Mouse (Mus musculus): ENCODE data around the gene Runx1. TPM values are rescaled to one million over a fixed set of nuclear protein-coding genes. Genes with fewer than 3 reads are reported as not detected.

Runx1 gene
- polyA plus RNA-seq, 1 experiment from 2014 or later, result 0.59 TPM

GRCm38 (mm10) chr16:92616839-92617238 is 209.1 kb downstream of the Runx1 start:
- H3K4me2 ChIP-seq (ENCODE audit: low read depth, low read length), result no peak overlapping the region
- WGBS, result 90% methylated on average over 2 of the region's 2 CpGs
- no peak overlapping the region for H3K9ac ChIP-seq (replicated peaks; ENCODE audit: low read depth, low read length)
- H3K4me3 ChIP-seq (ENCODE audit: low read depth, low read length), result no peak overlapping the region
- no peak overlapping the region for H3K27ac ChIP-seq (ENCODE audit: low read depth, low read length)
- ATAC-seq (ENCODE audit: low read depth), result no peak
- H3K27me3 ChIP-seq (ENCODE audit: control insufficient read depth, insufficient read depth, low read length), result no peaks in the 10 kb centered on the region
- H3K36me3 ChIP-seq (ENCODE audit: control insufficient read depth, insufficient read depth, low read length), result no peaks in the 10 kb centered on the region
- no peaks in the 10 kb centered on the region for H3K4me1 ChIP-seq (ENCODE audit: control insufficient read depth, insufficient read depth, low read length)
- H3K9me3 ChIP-seq (ENCODE audit: control insufficient read depth, low read length), result no peaks in the 10 kb centered on the region

DNA sequence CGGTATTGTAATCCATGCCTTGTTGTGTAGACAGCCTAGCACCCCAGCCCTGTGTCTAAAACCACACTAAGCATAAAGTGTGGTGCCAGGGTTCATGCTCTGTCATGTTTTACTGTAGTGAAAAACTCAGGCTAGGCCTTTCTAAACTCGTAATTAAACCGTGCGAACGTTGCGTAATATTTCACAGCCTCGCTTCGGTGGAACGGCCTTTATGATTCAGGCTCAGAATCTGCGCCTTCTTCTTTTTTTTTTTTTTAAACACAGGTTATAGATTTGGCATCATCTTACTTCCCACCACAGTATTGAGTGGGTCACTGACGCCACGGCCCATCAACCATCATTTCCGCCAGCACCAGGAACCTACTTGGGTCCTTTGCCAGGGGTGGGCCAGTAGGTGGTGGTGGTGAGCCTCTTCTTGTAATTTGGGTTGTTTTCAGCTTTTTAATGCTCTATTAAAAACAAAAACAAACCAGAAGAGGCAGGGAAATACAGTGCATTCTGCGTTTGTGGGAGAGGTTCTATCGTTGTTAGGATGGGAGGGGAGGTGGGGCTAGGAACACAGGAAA is 210.6 kb downstream of the Runx1 start:
- H3K9me3 ChIP-seq (ENCODE audit: control insufficient read depth, low read length), result no peaks in the 10 kb centered on the region
- H3K27ac ChIP-seq (ENCODE audit: low read depth, low read length), result no peak overlapping the region
- 92% methylated on average over 15 of the region's 15 CpGs for WGBS
- no peaks in the 10 kb centered on the region for H3K36me3 ChIP-seq (ENCODE audit: control insufficient read depth, insufficient read depth, low read length)
- no peak for ATAC-seq (ENCODE audit: low read depth)
- H3K4me2 ChIP-seq (ENCODE audit: low read depth, low read length), result no peak overlapping the region
- no peaks in the 10 kb centered on the region for H3K4me1 ChIP-seq (ENCODE audit: control insufficient read depth, insufficient read depth, low read length)
- no peak overlapping the region for H3K9ac ChIP-seq (replicated peaks; ENCODE audit: low read depth, low read length)
- no peaks in the 10 kb centered on the region for H3K27me3 ChIP-seq (ENCODE audit: control insufficient read depth, insufficient read depth, low read length)
- H3K4me3 ChIP-seq (ENCODE audit: low read depth, low read length), result no peak overlapping the region

DNA sequence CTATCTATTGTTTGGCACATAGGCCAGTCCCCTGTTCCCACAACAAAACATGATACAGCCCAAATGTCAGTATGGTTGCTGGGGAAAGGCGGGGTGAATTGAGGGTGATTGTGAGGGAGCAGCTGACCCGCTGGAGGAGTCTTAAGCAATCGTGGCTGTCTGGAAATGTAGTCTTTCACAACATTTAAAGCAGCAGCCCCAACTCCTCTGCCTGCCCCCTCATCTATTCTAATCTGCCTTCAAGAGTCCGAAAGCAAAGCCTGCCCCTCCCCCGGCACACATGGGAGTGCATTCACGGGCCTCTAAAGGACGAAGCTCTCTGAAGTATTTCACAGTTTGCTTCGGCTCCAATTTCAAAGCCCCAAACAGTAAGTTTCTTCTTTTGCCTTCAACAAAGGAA is 213.4 kb downstream of the Runx1 start:
- H3K9me3 ChIP-seq (ENCODE audit: control insufficient read depth, low read length), result no peaks in the 10 kb centered on the region
- no peak overlapping the region for H3K27ac ChIP-seq (ENCODE audit: low read depth, low read length)
- no peaks in the 10 kb centered on the region for H3K4me1 ChIP-seq (ENCODE audit: control insufficient read depth, insufficient read depth, low read length)
- H3K27me3 ChIP-seq (ENCODE audit: control insufficient read depth, insufficient read depth, low read length), result no peaks in the 10 kb centered on the region
- H3K36me3 ChIP-seq (ENCODE audit: control insufficient read depth, insufficient read depth, low read length), result no peaks in the 10 kb centered on the region
- H3K9ac ChIP-seq (replicated peaks; ENCODE audit: low read depth, low read length), result no peak overlapping the region
- no peak overlapping the region for H3K4me3 ChIP-seq (ENCODE audit: low read depth, low read length)
- 35% methylated on average over 8 of the region's 8 CpGs for WGBS
- no peak overlapping the region for H3K4me2 ChIP-seq (ENCODE audit: low read depth, low read length)
- ATAC-seq (ENCODE audit: low read depth), result no peak

DNA sequence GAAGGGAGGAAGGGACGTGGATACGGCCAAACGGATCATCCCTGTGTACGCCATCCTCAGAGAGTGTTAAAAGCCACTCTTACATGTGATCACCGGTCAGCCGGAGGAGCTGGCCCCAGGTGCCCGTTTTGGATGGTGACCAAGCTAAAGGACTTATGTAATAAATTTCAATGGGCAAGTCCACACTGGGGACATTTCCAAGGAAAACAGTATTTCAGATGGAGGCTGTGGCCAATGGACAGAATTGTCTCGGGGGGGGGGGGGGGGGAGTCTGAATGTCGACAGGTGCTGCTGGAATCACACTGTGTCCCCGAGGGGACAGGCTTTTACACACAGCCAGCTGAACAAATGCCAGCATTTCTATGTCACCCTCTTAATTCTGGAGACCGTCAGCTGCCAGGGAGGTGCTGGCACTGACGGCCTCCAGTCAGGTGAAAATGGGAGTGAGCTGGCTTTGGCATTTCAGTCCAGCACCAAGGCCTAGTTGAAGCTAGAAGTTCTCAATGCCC is 214.3 kb downstream of the Runx1 start:
- H3K4me2 ChIP-seq (ENCODE audit: low read depth, low read length), result no peak overlapping the region
- no peaks in the 10 kb centered on the region for H3K27me3 ChIP-seq (ENCODE audit: control insufficient read depth, insufficient read depth, low read length)
- no peak overlapping the region for H3K4me3 ChIP-seq (ENCODE audit: low read depth, low read length)
- no peak overlapping the region for H3K27ac ChIP-seq (ENCODE audit: low read depth, low read length)
- H3K36me3 ChIP-seq (ENCODE audit: control insufficient read depth, insufficient read depth, low read length), result no peaks in the 10 kb centered on the region
- H3K4me1 ChIP-seq (ENCODE audit: control insufficient read depth, insufficient read depth, low read length), result no peaks in the 10 kb centered on the region
- no peaks in the 10 kb centered on the region for H3K9me3 ChIP-seq (ENCODE audit: control insufficient read depth, low read length)
- no peak for ATAC-seq (ENCODE audit: low read depth)
- WGBS, result 76% methylated on average over 11 of the region's 12 CpGs
- no peak overlapping the region for H3K9ac ChIP-seq (replicated peaks; ENCODE audit: low read depth, low read length)

DNA sequence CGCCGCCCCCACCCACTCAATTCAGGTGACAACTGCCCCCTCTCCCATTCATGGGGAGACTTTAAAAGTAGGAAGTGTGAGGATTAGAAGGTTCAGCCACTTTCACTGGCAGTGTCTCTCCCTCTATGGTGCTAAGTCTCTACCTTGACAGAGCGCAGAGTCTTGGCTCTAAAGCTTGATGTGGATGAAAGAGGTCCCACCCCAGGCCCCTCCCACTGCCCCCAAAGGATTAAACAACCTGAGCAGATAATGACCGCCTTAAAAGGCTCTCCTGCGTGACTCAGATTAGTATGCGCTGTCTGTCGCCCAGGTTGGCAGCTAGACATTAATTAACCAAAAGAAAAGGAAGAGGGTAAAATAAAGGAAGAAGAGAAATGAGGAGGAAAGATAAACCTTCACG is 215.5 kb downstream of the Runx1 start:
- no peak for ATAC-seq (ENCODE audit: low read depth)
- H3K4me2 ChIP-seq (ENCODE audit: low read depth, low read length), result no peak overlapping the region
- H3K27me3 ChIP-seq (ENCODE audit: control insufficient read depth, insufficient read depth, low read length), result no peaks in the 10 kb centered on the region
- H3K9ac ChIP-seq (replicated peaks; ENCODE audit: low read depth, low read length), result no peak overlapping the region
- no peak overlapping the region for H3K27ac ChIP-seq (ENCODE audit: low read depth, low read length)
- no peaks in the 10 kb centered on the region for H3K9me3 ChIP-seq (ENCODE audit: control insufficient read depth, low read length)
- WGBS, result 48% methylated on average over 8 of the region's 8 CpGs
- no peak overlapping the region for H3K4me3 ChIP-seq (ENCODE audit: low read depth, low read length)
- H3K36me3 ChIP-seq (ENCODE audit: control insufficient read depth, insufficient read depth, low read length), result no peaks in the 10 kb centered on the region
- H3K4me1 ChIP-seq (ENCODE audit: control insufficient read depth, insufficient read depth, low read length), result no peaks in the 10 kb centered on the region

- Histone ChIP-seq H3K27me3 (ENCODE audit: control insufficient read depth, insufficient read depth, low read length) (no peaks in the 10 kb centered on the region; the same call in 1 of the 2 replicates), H3K36me3 (ENCODE audit: control insufficient read depth, insufficient read depth, low read length) (no peaks in the 10 kb centered on the region), H3K4me3 (ENCODE audit: low read depth, low read length) (no peak overlapping the region), H3K9me3 (ENCODE audit: control insufficient read depth, low read length) (no peaks in the 10 kb centered on the region), H3K4me2 (ENCODE audit: low read depth, low read length) (no peak overlapping the region), H3K4me1 (ENCODE audit: control insufficient read depth, insufficient read depth, low read length) (no peaks in the 10 kb centered on the region), H3K9ac (replicated peaks; ENCODE audit: low read depth, low read length) (no peak overlapping the region), H3K27ac (ENCODE audit: low read depth, low read length) (no peak overlapping the region)
- ATAC-seq (ENCODE audit: low read depth), result no peak
- WGBS, result 39% methylated on average over 11 of the region's 11 CpGs
These were observed 216.3 kb downstream of the Runx1 start for GRCm38 (mm10) chr16:92609717-92610077.

- Histone ChIP-seq H3K27me3 (ENCODE audit: control insufficient read depth, insufficient read depth, low read length) (no peaks in the 10 kb centered on the region; the same call in 1 of the 2 replicates), H3K9ac (replicated peaks; ENCODE audit: low read depth, low read length) (no peak overlapping the region), H3K27ac (ENCODE audit: low read depth, low read length) (no peak overlapping the region), H3K4me3 (ENCODE audit: low read depth, low read length) (no peak overlapping the region), H3K4me1 (ENCODE audit: control insufficient read depth, insufficient read depth, low read length) (no peaks in the 10 kb centered on the region), H3K4me2 (ENCODE audit: low read depth, low read length) (no peak overlapping the region), H3K9me3 (ENCODE audit: control insufficient read depth, low read length) (no peaks in the 10 kb centered on the region), H3K36me3 (ENCODE audit: control insufficient read depth, insufficient read depth, low read length) (no peaks in the 10 kb centered on the region)
- ATAC-seq (ENCODE audit: low read depth), result no peak
- 16% methylated on average over 8 of the region's 8 CpGs for WGBS
These were observed 216.8 kb downstream of the Runx1 start for GRCm38 (mm10) chr16:92609006-92609716.

DNA sequence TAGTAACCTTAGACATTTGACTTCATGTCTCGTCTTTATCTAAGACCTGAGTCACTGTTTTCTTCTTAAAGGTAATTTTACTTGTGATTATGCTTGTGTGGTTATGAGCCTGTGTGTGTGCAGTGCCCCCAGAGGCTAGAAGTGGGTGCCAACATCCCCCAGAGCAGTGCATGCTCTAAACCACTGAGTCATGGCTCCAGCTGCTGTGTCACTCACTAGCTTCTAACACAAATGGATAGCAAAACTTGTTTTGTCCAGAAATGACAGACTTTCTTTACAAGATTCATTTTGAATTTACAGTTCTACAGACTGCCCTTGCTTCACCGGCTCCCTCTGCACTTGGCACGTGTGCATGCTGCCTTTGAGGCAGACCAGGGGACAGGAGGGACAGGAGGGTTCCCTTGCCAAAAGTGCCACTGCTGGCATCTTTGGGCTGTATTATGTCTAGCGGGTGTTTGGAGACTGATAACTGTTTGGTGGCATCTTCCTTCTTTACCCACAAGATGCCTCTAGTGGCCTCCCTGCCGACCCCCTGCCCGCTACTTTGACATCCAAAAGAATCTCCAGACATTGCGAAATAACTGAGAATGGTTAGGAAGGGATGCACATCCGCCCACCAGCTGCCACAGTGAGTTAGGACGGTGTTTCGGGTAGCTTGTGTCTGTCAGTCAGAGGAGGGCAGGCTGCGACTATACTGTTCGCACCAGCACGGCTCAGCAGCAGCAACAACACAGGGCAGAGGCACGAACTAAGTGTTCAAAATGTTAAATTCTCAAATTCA is 217.6 kb downstream of the Runx1 start:
- 47% methylated on average over 14 of the region's 14 CpGs for WGBS
- no peaks in the 10 kb centered on the region; the same call in 1 of the 2 replicates for H3K27me3 ChIP-seq (ENCODE audit: control insufficient read depth, insufficient read depth, low read length)
- no peaks in the 10 kb centered on the region for H3K36me3 ChIP-seq (ENCODE audit: control insufficient read depth, insufficient read depth, low read length)
- no peak overlapping the region for H3K4me2 ChIP-seq (ENCODE audit: low read depth, low read length)
- H3K9ac ChIP-seq (replicated peaks; ENCODE audit: low read depth, low read length), result no peak overlapping the region
- no peak for ATAC-seq (ENCODE audit: low read depth)
- no peak overlapping the region for H3K4me3 ChIP-seq (ENCODE audit: low read depth, low read length)
- H3K4me1 ChIP-seq (ENCODE audit: control insufficient read depth, insufficient read depth, low read length), result no peaks in the 10 kb centered on the region
- no peaks in the 10 kb centered on the region for H3K9me3 ChIP-seq (ENCODE audit: control insufficient read depth, low read length)
- no peak overlapping the region for H3K27ac ChIP-seq (ENCODE audit: low read depth, low read length)

GRCm38 (mm10) chr16:92606491-92606965 is 219.4 kb downstream of the Runx1 start:
- H3K9me3 ChIP-seq (ENCODE audit: control insufficient read depth, low read length), result no peaks in the 10 kb centered on the region
- no peaks in the 10 kb centered on the region; the same call in 1 of the 2 replicates for H3K27me3 ChIP-seq (ENCODE audit: control insufficient read depth, insufficient read depth, low read length)
- 86% methylated on average over 7 of the region's 7 CpGs for WGBS
- H3K4me1 ChIP-seq (ENCODE audit: control insufficient read depth, insufficient read depth, low read length), result no peaks in the 10 kb centered on the region
- no peaks in the 10 kb centered on the region for H3K36me3 ChIP-seq (ENCODE audit: control insufficient read depth, insufficient read depth, low read length)
- no peak overlapping the region for H3K4me3 ChIP-seq (ENCODE audit: low read depth, low read length)
- H3K4me2 ChIP-seq (ENCODE audit: low read depth, low read length), result no peak overlapping the region
- H3K27ac ChIP-seq (ENCODE audit: low read depth, low read length), result no peak overlapping the region
- no peak overlapping the region for H3K9ac ChIP-seq (replicated peaks; ENCODE audit: low read depth, low read length)
- peak; percentile 28; the same call in 1 of the 2 replicates for ATAC-seq (ENCODE audit: low read depth)
